Mouse (Mus musculus) heart, adult 2 months (tissue): ENCODE measurements at regions not wholly inside any gene's neighbourhood (a gene's known extent, or its start where the extent isn't known, plus 50 kb on each side); places are given as distances from the start of the nearest gene placed in this dataset.

Experiments
- DNase-seq, 2 experiments: peaks; one replicate each; pipeline ENCODE4 v3.0.0; 2021
- H3K27ac ChIP-seq: fragments of 200-600 bp; 2 replicates; pipeline ENCODE4 v1.8.1; 2022
- H3K27me3 ChIP-seq: fragments of 200-500 bp; 2 replicates; pipeline ENCODE4 v1.6.1; 2012; ENCODE audit warnings: mild to moderate bottlenecking, low read length, inconsistent platforms, mixed read lengths; ENCODE audit not compliant: control insufficient read depth, insufficient read depth
- H3K36me3 ChIP-seq: fragments of 200-500 bp; 2 replicates; pipeline ENCODE4 v1.6.1; 2012; ENCODE audit warnings: low read length, inconsistent platforms; ENCODE audit not compliant: control insufficient read depth, insufficient read depth
- H3K4me1 ChIP-seq: fragments of 200-500 bp; 2 replicates; pipeline ENCODE4 v1.6.1; 2011; ENCODE audit warnings: low read length; ENCODE audit not compliant: control insufficient read depth, insufficient read depth
- H3K4me3 ChIP-seq: fragments of 200-600 bp; 2 replicates; pipeline ENCODE4 v1.8.1; 2022
- H3K79me2 ChIP-seq: fragments of 200-500 bp; replicated peaks from 2 replicates; pipeline ENCODE4 v1.6.1; 2012; ENCODE audit warnings: mild to moderate bottlenecking, inconsistent platforms, low read length, moderate library complexity, mixed read lengths; ENCODE audit not compliant: control insufficient read depth, insufficient read depth
- H3K9ac ChIP-seq: fragments of 200-500 bp; 2 replicates; pipeline ENCODE4 v1.6.1; 2012; ENCODE audit warnings: low read depth, mild to moderate bottlenecking, control low read depth, inconsistent platforms, low read length, mixed read lengths
- CTCF ChIP-seq: fragments of 200-600 bp; IDR thresholded peaks from 2 replicates; pipeline ENCODE4 v1.8.1; 2022; ENCODE audit warnings: antibody characterized with exemption, mild to moderate bottlenecking, moderate library complexity
- EP300 ChIP-seq: fragments of 200-500 bp; IDR thresholded peaks from 2 replicates; pipeline ENCODE4 v1.6.1; 2011; ENCODE audit warnings: low read depth, low read length, control low read depth; ENCODE audit not compliant: insufficient read depth
- POLR2A ChIP-seq: fragments of 200-500 bp; IDR thresholded peaks from 2 replicates; pipeline ENCODE4 v1.6.1; 2011; ENCODE audit warnings: mild to moderate bottlenecking, low read depth, low read length, control low read depth; ENCODE audit not compliant: insufficient read depth
- WGBS: fragments of 180-500 bp; shearing (Covaris S2); methylation state at CpG from one replicate; pipeline ENCODE4 v1.1.7; 2018; 5-methylcytosine and 5-hydroxymethylcytosine counted together
- intact Hi-C: fragments of 180-260 bp; cut with DNase I; formaldehyde crosslinking; loops from one replicate; pipeline ENCODE4 v1.15.1; 2025

- Histone ChIP-seq H3K36me3 (no peaks in the 10 kb centered on the region), H3K4me1 (no peaks in the 10 kb centered on the region), H3K4me3 (no peak overlapping the region), H3K79me2 (no peaks in the 10 kb centered on the region), H3K9ac (no peak overlapping the region), H3K27ac (no peak overlapping the region), H3K27me3 (no peaks in the 10 kb centered on the region)
- intact Hi-C loops: no loop called here
- no peak for TF ChIP-seq POLR2A
- TF ChIP-seq EP300: no peak
- TF ChIP-seq CTCF: no peak
- DNase-seq: no peak
- WGBS: 76% methylated on average over 3 of the region's 3 CpGs
These were observed 119.2 kb downstream of the Gxylt1 start for GRCm38 (mm10) chr15:93155756-93156155.

GRCm38 (mm10) chr15:93154022-93154421 lies 121.0 kb downstream of the Gxylt1 start:
- intact Hi-C loops: no loop called here
- H3K4me1 ChIP-seq: no peaks in the 10 kb centered on the region
- no peaks in the 10 kb centered on the region for H3K27me3 ChIP-seq
- TF ChIP-seq EP300 (no peak), CTCF (peak; percentile 50)
- no peak overlapping the region for H3K4me3 ChIP-seq
- no peaks in the 10 kb centered on the region for H3K79me2 ChIP-seq
- no peaks in the 10 kb centered on the region for H3K36me3 ChIP-seq
- 57% methylated on average over 4 of the region's 4 CpGs for WGBS
- no peak for DNase-seq
- H3K9ac ChIP-seq: no peak overlapping the region
- H3K27ac ChIP-seq: no peak overlapping the region

GRCm38 (mm10) chr15:93144899-93145298 lies 130.1 kb downstream of the Gxylt1 start:
- intact Hi-C loops: no loop called here
- TF ChIP-seq CTCF (no peak), POLR2A (no peak), EP300 (no peak)
- no peaks in the 10 kb centered on the region for H3K4me1 ChIP-seq
- no peaks in the 10 kb centered on the region for H3K36me3 ChIP-seq
- no peaks in the 10 kb centered on the region for H3K79me2 ChIP-seq
- H3K27me3 ChIP-seq: no peaks in the 10 kb centered on the region
- H3K4me3 ChIP-seq: no peak overlapping the region
- DNase-seq: no peak
- H3K27ac ChIP-seq: no peak overlapping the region
- no peak overlapping the region for H3K9ac ChIP-seq
- WGBS: 70% methylated on average over 9 of the region's 9 CpGs

- H3K27me3 ChIP-seq: no peaks in the 10 kb centered on the region
- no peaks in the 10 kb centered on the region for H3K36me3 ChIP-seq
- no peak overlapping the region for H3K4me3 ChIP-seq
- H3K79me2 ChIP-seq: no peaks in the 10 kb centered on the region
- H3K9ac ChIP-seq: no peak overlapping the region
- no peaks in the 10 kb centered on the region for H3K4me1 ChIP-seq
- WGBS: 74% methylated on average over 4 of the region's 4 CpGs
- DNase-seq: no peak
- no peak overlapping the region for H3K27ac ChIP-seq
- intact Hi-C loops: no loop called here
- TF ChIP-seq CTCF (no peak), POLR2A (no peak), EP300 (no peak)
These were observed 130.7 kb downstream of the Gxylt1 start for GRCm38 (mm10) chr15:93144264-93144663.

GRCm38 (mm10) chr15:93133379-93133778 lies 141.6 kb downstream of the Gxylt1 start:
- no peak for DNase-seq

GRCm38 (mm10) chr15:93131056-93131455 lies 143.9 kb downstream of the Gxylt1 start:
- Histone ChIP-seq H3K27ac (no peak overlapping the region), H3K36me3 (no peaks in the 10 kb centered on the region), H3K4me3 (no peak overlapping the region), H3K27me3 (no peaks in the 10 kb centered on the region), H3K9ac (no peak overlapping the region), H3K4me1 (no peaks in the 10 kb centered on the region), H3K79me2 (no peaks in the 10 kb centered on the region)
- DNase-seq: no peak
- TF ChIP-seq EP300 (no peak), CTCF (no peak), POLR2A (no peak)
- intact Hi-C loops: no loop called here

More at GRCm38 (mm10) chr15:93133379-93133778, 141.6 kb downstream of the Gxylt1 start:
- no peak overlapping the region for H3K4me3 ChIP-seq
- H3K27ac ChIP-seq: no peak overlapping the region
- H3K27me3 ChIP-seq: no peaks in the 10 kb centered on the region
- H3K9ac ChIP-seq: no peak overlapping the region
- H3K4me1 ChIP-seq: no peaks in the 10 kb centered on the region
- intact Hi-C loops: no loop called here
- no peaks in the 10 kb centered on the region for H3K36me3 ChIP-seq
- WGBS: 78% methylated on average over 18 of the region's 18 CpGs
- no peaks in the 10 kb centered on the region for H3K79me2 ChIP-seq
- no peak for TF ChIP-seq CTCF
- no peak for TF ChIP-seq EP300
- TF ChIP-seq POLR2A: no peak
